In the genomic region with DNA sequence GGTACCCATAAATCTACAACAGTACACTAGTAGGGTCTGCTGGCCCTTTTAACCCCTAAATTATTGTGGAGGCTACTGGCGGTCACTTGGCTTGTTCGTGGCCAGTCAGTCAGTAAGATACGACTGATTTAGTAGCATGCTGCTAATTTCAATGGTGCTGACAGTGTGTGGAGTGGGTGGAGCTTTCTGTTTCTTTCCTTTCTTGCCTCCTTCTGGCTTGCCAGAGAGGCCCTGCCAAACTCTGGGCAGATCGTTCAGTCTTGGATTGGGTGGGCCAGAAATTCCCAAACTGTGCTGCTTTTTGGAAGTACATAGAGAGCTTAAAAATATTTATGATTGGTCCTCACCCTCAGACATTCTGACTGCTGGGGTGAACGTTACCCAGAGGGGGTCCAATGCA, we compare ENCODE assay signal across 8 mouse cellular contexts. TPM values are rescaled to one million over a fixed set of nuclear protein-coding genes. Genes with fewer than 3 reads are reported as not detected.
DNase-seq lines count a peak whose midpoint lies in the region; ATAC-seq lines count a peak whose summit lies in the region.

No protein-coding gene starts in this region.

- peaks cover 20% of the 10 kb centered on the region for H3K27me3 ChIP-seq in lung, embryonic 16.5 days (ENCODE audit: control insufficient read depth, insufficient read depth, low read depth, low read length)
- H3K27me3 ChIP-seq in limb, embryonic 12.5 days, result peaks cover 75% of the 10 kb centered on the region
- H3K27me3 ChIP-seq in stomach, embryonic 16.5 days (ENCODE audit: control insufficient read depth, insufficient read depth, low read length), result peaks cover 19% of the 10 kb centered on the region; the same call in 1 of the 2 replicates

- no peak for ATAC-seq in lung, embryonic 16.5 days (ENCODE audit: low read depth)
- no peak for ATAC-seq in limb, embryonic 12.5 days (ENCODE audit: insufficient number of reproducible peaks, insufficient read depth, low FRiP score, low TSS enrichment, low read depth)
- ATAC-seq in stomach, embryonic 16.5 days (ENCODE audit: insufficient read depth, low FRiP score), result no peak

- DNase-seq in cerebellum, adult 9-10 months, result peak; percentile 46
- DNase-seq in cerebellum, adult 8-10 months, result no peak
- no peak for DNase-seq in lung, postnatal 36 days
- DNase-seq in c-Kit-positive CD71-positive TER-119-positive erythroid progenitor cells, embryonic 14.5 days (ENCODE audit: low spot score), result no peak
- DNase-seq in adrenal gland, adult 2 months, result no peak

- 0 out of 2 replicates have a peak overlapping the region, but pooled peaks have one; percentile 6 for H3K27ac ChIP-seq in lung, embryonic 16.5 days (ENCODE audit: low read length)
- H3K27ac ChIP-seq in limb, embryonic 12.5 days, result no peak overlapping the region
- H3K27ac ChIP-seq in stomach, embryonic 16.5 days (ENCODE audit: low read length), result no peak overlapping the region

- no peaks in the 10 kb centered on the region for H3K36me3 ChIP-seq in lung, embryonic 16.5 days (ENCODE audit: control insufficient read depth, insufficient read depth, low read length)
- H3K36me3 ChIP-seq in limb, embryonic 12.5 days, result no peaks in the 10 kb centered on the region
- no peaks in the 10 kb centered on the region for H3K36me3 ChIP-seq in stomach, embryonic 16.5 days (ENCODE audit: control insufficient read depth, insufficient read depth, low read length)

- peaks cover 29% of the 10 kb centered on the region for H3K4me1 ChIP-seq in lung, embryonic 16.5 days (replicated peaks; ENCODE audit: control insufficient read depth, insufficient read depth, low read length)
- peaks cover 36% of the 10 kb centered on the region for H3K4me1 ChIP-seq in limb, embryonic 12.5 days (replicated peaks)
- peaks cover 21% of the 10 kb centered on the region; the same call in 1 of the 2 replicates for H3K4me1 ChIP-seq in stomach, embryonic 16.5 days (ENCODE audit: control insufficient read depth, insufficient read depth, low read length)

- H3K9ac ChIP-seq in lung, embryonic 16.5 days (ENCODE audit: low read length), result peak overlapping the region; percentile 27
- peak overlapping the region; percentile 42 for H3K9ac ChIP-seq in limb, embryonic 12.5 days (replicated peaks)
- peak overlapping the region; percentile 60 for H3K9ac ChIP-seq in stomach, embryonic 16.5 days (ENCODE audit: low read length)

- 26% methylated on average over 5 of the region's 5 CpGs for WGBS in lung, embryonic 16.5 days
- 22% methylated on average over 5 of the region's 5 CpGs for WGBS in limb, embryonic 12.5 days
- WGBS in stomach, embryonic 16.5 days, result 39% methylated on average over 5 of the region's 5 CpGs

- H3K9me3 ChIP-seq in lung, embryonic 16.5 days (ENCODE audit: control insufficient read depth, low read length), result no peaks in the 10 kb centered on the region
- H3K9me3 ChIP-seq in limb, embryonic 12.5 days, result no peaks in the 10 kb centered on the region
- no peaks in the 10 kb centered on the region for H3K9me3 ChIP-seq in stomach, embryonic 16.5 days (replicated peaks; ENCODE audit: control insufficient read depth, low read length)

- H3K4me3 ChIP-seq in lung, embryonic 16.5 days (ENCODE audit: low read length), result peak overlapping the region; percentile 48
- H3K4me3 ChIP-seq in limb, embryonic 12.5 days (replicated peaks), result peak overlapping the region; percentile 27; the same call in 1 of the 2 replicates
- peak overlapping the region; percentile 40 for H3K4me3 ChIP-seq in stomach, embryonic 16.5 days (replicated peaks; ENCODE audit: low read length)

- peak overlapping the region; percentile 61 for H3K4me2 ChIP-seq in lung, embryonic 16.5 days (ENCODE audit: low read depth, low read length)
- peak overlapping the region; percentile 49 for H3K4me2 ChIP-seq in limb, embryonic 12.5 days
- peak overlapping the region; percentile 55 for H3K4me2 ChIP-seq in stomach, embryonic 16.5 days (ENCODE audit: low read depth, low read length)

RNA-seq across cellular contexts. Expression of gene Bcl6b, which starts 2.5 kb away (rescaled TPM):
- polyA plus RNA-seq in lung, embryonic 16.5 days (2015; fragmentation: Nextera tagmentation; extraction: Ambion mirVana), result 36.2 and 37.1 TPM in 2 replicates
- 7.1 and 8.2 TPM in 2 replicates for polyA plus RNA-seq in limb, embryonic 12.5 days (2016; fragmentation: Nextera tagmentation; extraction: Ambion mirVana)
- 12.1 and 13.9 TPM in 2 replicates for polyA plus RNA-seq in stomach, embryonic 16.5 days (2015; fragmentation: Nextera tagmentation; extraction: Ambion mirVana)
- total RNA-seq in adrenal gland, adult 2 months (2021), result 10 to 100 TPM in 1 of 2 experiments, 1 to 10 TPM in 1; 8.6 to 11.3 TPM
- 25.3 and 27.8 TPM in 2 replicates for polyA plus RNA-seq in adrenal gland, adult 2 months (2012; rRNA removed)

RNA-seq across cellular contexts. Expression of gene Slc16a13, which starts 6.3 kb away (rescaled TPM):
- polyA plus RNA-seq in lung, embryonic 16.5 days (2015; fragmentation: Nextera tagmentation; extraction: Ambion mirVana), result 6.0 and 6.9 TPM in 2 replicates
- 16.1 and 18.5 TPM in 2 replicates for polyA plus RNA-seq in limb, embryonic 12.5 days (2016; fragmentation: Nextera tagmentation; extraction: Ambion mirVana)
- polyA plus RNA-seq in stomach, embryonic 16.5 days (2015; fragmentation: Nextera tagmentation; extraction: Ambion mirVana), result 9.4 and 10.5 TPM in 2 replicates
- 1 to 10 TPM; 2.7 to 3.7 TPM for total RNA-seq in adrenal gland, adult 2 months (2021)
- polyA plus RNA-seq in adrenal gland, adult 2 months (2012; rRNA removed), result 5.0 and 5.6 TPM in 2 replicates

RNA-seq across cellular contexts. Expression of gene 0610010K14Rik, which starts 10.6 kb away (rescaled TPM):
- polyA plus RNA-seq in lung, embryonic 16.5 days (2015; fragmentation: Nextera tagmentation; extraction: Ambion mirVana), result 163 and 167 TPM in 2 replicates
- 215 and 222 TPM in 2 replicates for polyA plus RNA-seq in limb, embryonic 12.5 days (2016; fragmentation: Nextera tagmentation; extraction: Ambion mirVana)
- polyA plus RNA-seq in stomach, embryonic 16.5 days (2015; fragmentation: Nextera tagmentation; extraction: Ambion mirVana), result 119 and 132 TPM in 2 replicates
- total RNA-seq in adrenal gland, adult 2 months (2021), result 10 to 100 TPM; 44.7 to 52.1 TPM
- polyA plus RNA-seq in adrenal gland, adult 2 months (2012; rRNA removed), result 54.7 and 56.2 TPM in 2 replicates

RNA-seq across cellular contexts. Expression of gene Gm21988, which starts 12.5 kb away (rescaled TPM):
- 10.3 and 10.7 TPM in 2 replicates for polyA plus RNA-seq in lung, embryonic 16.5 days (2015; fragmentation: Nextera tagmentation; extraction: Ambion mirVana)
- polyA plus RNA-seq in limb, embryonic 12.5 days (2016; fragmentation: Nextera tagmentation; extraction: Ambion mirVana), result 9.9 and 10.4 TPM in 2 replicates
- polyA plus RNA-seq in stomach, embryonic 16.5 days (2015; fragmentation: Nextera tagmentation; extraction: Ambion mirVana), result 9.6 and 10.2 TPM in 2 replicates
- 1 to 10 TPM; 3.2 to 6.2 TPM for total RNA-seq in adrenal gland, adult 2 months (2021)
- 6.9 and 7.8 TPM in 2 replicates for polyA plus RNA-seq in adrenal gland, adult 2 months (2012; rRNA removed)

RNA-seq across cellular contexts. Expression of gene Rnasek, which starts 12.5 kb away (rescaled TPM):
- 249 and 250 TPM in 2 replicates for polyA plus RNA-seq in lung, embryonic 16.5 days (2015; fragmentation: Nextera tagmentation; extraction: Ambion mirVana)
- polyA plus RNA-seq in limb, embryonic 12.5 days (2016; fragmentation: Nextera tagmentation; extraction: Ambion mirVana), result 117 and 118 TPM in 2 replicates
- 207 and 226 TPM in 2 replicates for polyA plus RNA-seq in stomach, embryonic 16.5 days (2015; fragmentation: Nextera tagmentation; extraction: Ambion mirVana)
- 100 to 1,000 TPM; 220 to 243 TPM for total RNA-seq in adrenal gland, adult 2 months (2021)
- 332 and 351 TPM in 2 replicates for polyA plus RNA-seq in adrenal gland, adult 2 months (2012; rRNA removed)
